Mouse (Mus musculus): ENCODE data around the gene Nxn.

Gene Nxn

GRCm38 (mm10) chr11:76328084-76328483 lies 70.9 kb downstream of the Nxn start:
- DNase-seq, result no peak

- DNase-seq, result no peak
These were observed 72.3 kb downstream of the Nxn start for GRCm38 (mm10) chr11:76326672-76327071.

GRCm38 (mm10) chr11:76326051-76326450 lies 72.9 kb downstream of the Nxn start:
- no peak for DNase-seq

GRCm38 (mm10) chr11:76324801-76325200 lies 74.1 kb downstream of the Nxn start:
- DNase-seq, result no peak

- no peak for DNase-seq
These were observed 74.7 kb downstream of the Nxn start for GRCm38 (mm10) chr11:76324207-76324606.

- no peak for DNase-seq
These were observed 76.0 kb downstream of the Nxn start for GRCm38 (mm10) chr11:76322939-76323338.

GRCm38 (mm10) chr11:76322081-76322480 lies 76.9 kb downstream of the Nxn start:
- no peak for DNase-seq

GRCm38 (mm10) chr11:76320475-76320874 lies 78.5 kb downstream of the Nxn start:
- no peak for DNase-seq

- no peak for DNase-seq
These were observed 79.1 kb downstream of the Nxn start for GRCm38 (mm10) chr11:76319714-76320435.

GRCm38 (mm10) chr11:76317904-76318303 lies 81.0 kb downstream of the Nxn start:
- no peak for DNase-seq

- no peak for DNase-seq
These were observed 83.0 kb downstream of the Nxn start for GRCm38 (mm10) chr11:76315785-76316444.

- no peak for DNase-seq
These were observed 84.2 kb downstream of the Nxn start for GRCm38 (mm10) chr11:76314741-76315140.

- no peak for DNase-seq
These were observed 84.8 kb downstream of the Nxn start for GRCm38 (mm10) chr11:76314140-76314539.

GRCm38 (mm10) chr11:76312805-76313204 lies 86.1 kb downstream of the Nxn start:
- no peak for DNase-seq

- DNase-seq, result no peak
These were observed 87.5 kb downstream of the Nxn start for GRCm38 (mm10) chr11:76311224-76312000.

- no peak for DNase-seq
These were observed 89.1 kb downstream of the Nxn start for GRCm38 (mm10) chr11:76309868-76310267.

GRCm38 (mm10) chr11:76309072-76309471 lies 89.9 kb downstream of the Nxn start:
- DNase-seq, result no peak

- DNase-seq, result no peak
These were observed 92.2 kb downstream of the Nxn start for GRCm38 (mm10) chr11:76306769-76307168.

- DNase-seq, result no peak
These were observed 93.4 kb downstream of the Nxn start for GRCm38 (mm10) chr11:76305571-76305970.

GRCm38 (mm10) chr11:76303368-76303767 lies 95.6 kb downstream of the Nxn start:
- no peak for DNase-seq

GRCm38 (mm10) chr11:76300862-76301261 lies 98.1 kb downstream of the Nxn start:
- no peak for DNase-seq

GRCm38 (mm10) chr11:76298457-76299000 lies 100.4 kb downstream of the Nxn start:
- no peak for DNase-seq

GRCm38 (mm10) chr11:76297252-76297651 lies 101.7 kb downstream of the Nxn start:
- DNase-seq, result no peak

Data from spleen, adult 18-20 months (tissue).